Mouse (Mus musculus): ENCODE measurements around the gene Rhoh.

Gene Rhoh

GRCm38 (mm10) chr5:65861154-65861944 is at the start of gene Rhoh:
Gene Rhoh, plus strand, starts transcription at chr5:65861213.
- no peak for DNase-seq

GRCm38 (mm10) chr5:65823601-65824133 is 37.3 kb upstream of the Rhoh start:
- DNase-seq: peak; percentile 53 to 62

- no peak for DNase-seq
These were observed 34.5 kb upstream of the Rhoh start for GRCm38 (mm10) chr5:65826476-65826875.

- no peak for DNase-seq
These were observed 33.9 kb upstream of the Rhoh start for GRCm38 (mm10) chr5:65827102-65827501.

- DNase-seq: no peak
These were observed 32.8 kb upstream of the Rhoh start for GRCm38 (mm10) chr5:65828261-65828660.

- no peak for DNase-seq
These were observed 32.0 kb upstream of the Rhoh start for GRCm38 (mm10) chr5:65829059-65829458.

GRCm38 (mm10) chr5:65831917-65832618 is 28.9 kb upstream of the Rhoh start:
- no peak for DNase-seq

- no peak for DNase-seq
These were observed 27.9 kb upstream of the Rhoh start for GRCm38 (mm10) chr5:65833092-65833491.

- no peak for DNase-seq
These were observed 27.1 kb upstream of the Rhoh start for GRCm38 (mm10) chr5:65833766-65834498.

GRCm38 (mm10) chr5:65838053-65838452 is 23.0 kb upstream of the Rhoh start:
- no peak for DNase-seq

GRCm38 (mm10) chr5:65842947-65843346 is 18.1 kb upstream of the Rhoh start:
- no peak for DNase-seq

GRCm38 (mm10) chr5:65846534-65846933 is 14.5 kb upstream of the Rhoh start:
- no peak for DNase-seq

- no peak for DNase-seq
These were observed 14.1 kb upstream of the Rhoh start for GRCm38 (mm10) chr5:65846958-65847357.

GRCm38 (mm10) chr5:65847656-65848055 is 13.4 kb upstream of the Rhoh start:
- no peak for DNase-seq

GRCm38 (mm10) chr5:65850765-65851164 is 10.2 kb upstream of the Rhoh start:
- no peak for DNase-seq

GRCm38 (mm10) chr5:65854786-65855191 is 6.2 kb upstream of the Rhoh start:
- no peak for DNase-seq

- no peak for DNase-seq
These were observed 5.4 kb upstream of the Rhoh start for GRCm38 (mm10) chr5:65855571-65855970.

GRCm38 (mm10) chr5:65856591-65857411 is 4.2 kb upstream of the Rhoh start:
- no peak for DNase-seq

- no peak for DNase-seq
These were observed 3.1 kb upstream of the Rhoh start for GRCm38 (mm10) chr5:65857935-65858334.

GRCm38 (mm10) chr5:65858355-65858754 is 2.7 kb upstream of the Rhoh start:
- no peak for DNase-seq

GRCm38 (mm10) chr5:65858898-65859297 is 2.1 kb upstream of the Rhoh start:
- DNase-seq: no peak

- DNase-seq: no peak
These were observed 1.6 kb upstream of the Rhoh start for GRCm38 (mm10) chr5:65859396-65859795.

All from kidney, postnatal 25 days (tissue).